Mouse (Mus musculus): ENCODE measurements around the gene Vps4a. TPM values are rescaled to one million over a fixed set of nuclear protein-coding genes. Genes with fewer than 3 reads are reported as not detected.
"Not testable (repeated sequence)": the region's sequence is repeated elsewhere in the genome, so short reads cannot be mapped to it uniquely, and the experiment has no call there.

The Vps4a gene
- polyA plus RNA-seq, 1 experiment from 2014 or later = 63.3 TPM

DNA sequence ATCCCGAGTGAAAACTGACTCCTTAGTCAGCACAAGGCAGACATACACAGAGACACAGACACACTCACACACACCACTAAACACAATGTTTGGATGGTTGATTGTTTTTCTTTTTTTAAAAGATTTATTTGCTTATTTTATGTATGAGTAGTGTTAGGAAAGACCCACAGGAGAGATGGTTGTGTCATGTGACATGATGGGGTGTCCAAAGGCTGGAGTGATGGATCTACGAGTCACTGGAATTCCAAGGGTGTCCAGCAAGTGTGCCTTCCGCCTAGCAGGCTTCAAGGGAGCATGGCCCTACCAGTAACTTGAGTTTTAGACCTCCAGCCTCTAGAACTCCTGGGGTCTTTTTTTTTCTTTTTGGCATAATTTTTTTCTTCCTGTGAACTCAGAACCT lies 1.7 kb upstream of the Vps4a start:
- Histone ChIP-seq H3K27ac (no peak overlapping the region), H3K27me3 (replicated peaks) (no peaks in the 10 kb centered on the region), H3K36me3 (no peaks in the 10 kb centered on the region), H3K4me2 (replicated peaks) (no peak overlapping the region), H3K4me3 (replicated peaks) (no peak overlapping the region), H3K9ac (no peak overlapping the region), H3K4me1 (replicated peaks) (peaks cover 10% of the 10 kb centered on the region), H3K9me3 (no peaks in the 10 kb centered on the region)
- no peak for ATAC-seq
- WGBS = 73% methylated on average over 3 of the region's 3 CpGs

DNA sequence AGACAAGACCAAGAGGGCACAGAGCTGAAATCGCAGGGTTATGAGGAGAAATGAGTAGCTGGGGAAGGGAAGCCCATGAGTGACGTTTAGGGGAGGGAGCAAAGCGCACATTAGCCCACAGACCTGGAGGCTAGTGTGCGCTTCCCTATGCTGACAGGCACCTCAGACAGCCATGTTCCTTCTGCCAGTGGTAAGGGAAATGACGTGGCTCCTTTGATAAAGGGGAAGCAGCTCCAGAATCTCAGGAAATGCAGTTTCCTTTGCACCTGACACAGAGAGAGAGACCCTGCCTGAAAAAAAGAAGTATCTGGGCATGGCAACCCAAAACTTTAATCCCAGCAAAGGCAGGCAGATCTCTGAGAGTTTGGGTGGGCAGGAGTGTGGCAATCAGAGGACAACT lies 964 bp upstream of the Vps4a start:
- no peaks in the 10 kb centered on the region for H3K27me3 ChIP-seq (replicated peaks)
- no peak overlapping the region for H3K9ac ChIP-seq
- H3K4me2 ChIP-seq (replicated peaks) = no peak overlapping the region
- WGBS = 68% methylated on average over 5 of the region's 5 CpGs
- H3K36me3 ChIP-seq = no peaks in the 10 kb centered on the region
- H3K9me3 ChIP-seq = no peaks in the 10 kb centered on the region
- no peak overlapping the region for H3K27ac ChIP-seq
- H3K4me3 ChIP-seq (replicated peaks) = no peak overlapping the region
- H3K4me1 ChIP-seq (replicated peaks) = peaks cover 10% of the 10 kb centered on the region
- ATAC-seq = no peak

- peak overlapping the region; percentile 79 for H3K27ac ChIP-seq
- H3K27me3 ChIP-seq (replicated peaks) = no peaks in the 10 kb centered on the region
- H3K4me2 ChIP-seq (replicated peaks) = peak overlapping the region; percentile 74
- H3K9me3 ChIP-seq = no peaks in the 10 kb centered on the region
- peak overlapping the region; percentile 99 for H3K9ac ChIP-seq
- H3K4me3 ChIP-seq (replicated peaks) = peak overlapping the region; percentile 99
- ATAC-seq = no peak; the same call in 1 of the 2 replicates
- peaks cover 2% of the 10 kb centered on the region for H3K36me3 ChIP-seq
- peaks cover 10% of the 10 kb centered on the region for H3K4me1 ChIP-seq (replicated peaks)
- under 1% methylated on average over 40 of the region's 40 CpGs for WGBS
Measured at GRCm38 (mm10) chr8:107031577-107032090, 612 bp downstream of the Vps4a start.

GRCm38 (mm10) chr8:107033609-107034008 lies 2.6 kb downstream of the Vps4a start:
- not testable (repeated sequence) for H3K4me3 ChIP-seq (replicated peaks); H3K9ac ChIP-seq; H3K27ac ChIP-seq; H3K4me2 ChIP-seq (replicated peaks); H3K9me3 ChIP-seq; H3K36me3 ChIP-seq; H3K27me3 ChIP-seq (replicated peaks); ATAC-seq
- WGBS = 84% methylated on average over 2 of the region's 2 CpGs
- peaks cover 10% of the 10 kb centered on the region for H3K4me1 ChIP-seq (replicated peaks)

- Histone ChIP-seq H3K9me3 (no peaks in the 10 kb centered on the region), H3K4me1 (replicated peaks) (peaks cover 10% of the 10 kb centered on the region), H3K4me3 (replicated peaks) (no peak overlapping the region), H3K9ac (no peak overlapping the region), H3K36me3 (peaks cover 16% of the 10 kb centered on the region), H3K27ac (no peak overlapping the region), H3K27me3 (replicated peaks) (no peaks in the 10 kb centered on the region), H3K4me2 (replicated peaks) (no peak overlapping the region)
- 85% methylated on average over 3 of the region's 3 CpGs for WGBS
- ATAC-seq = no peak
Measured at GRCm38 (mm10) chr8:107035641-107036040, 4.6 kb downstream of the Vps4a start.

- peaks cover 16% of the 10 kb centered on the region for H3K36me3 ChIP-seq
- no peak overlapping the region for H3K9ac ChIP-seq
- no peak overlapping the region for H3K4me3 ChIP-seq (replicated peaks)
- H3K9me3 ChIP-seq = no peaks in the 10 kb centered on the region
- no peaks in the 10 kb centered on the region for H3K27me3 ChIP-seq (replicated peaks)
- H3K4me2 ChIP-seq (replicated peaks) = no peak overlapping the region
- 77% methylated on average over 8 of the region's 8 CpGs for WGBS
- ATAC-seq = no peak
- H3K27ac ChIP-seq = no peak overlapping the region
- H3K4me1 ChIP-seq (replicated peaks) = peaks cover 10% of the 10 kb centered on the region
Measured at GRCm38 (mm10) chr8:107036626-107037025, 5.6 kb downstream of the Vps4a start.

- H3K27me3 ChIP-seq (replicated peaks) = no peaks in the 10 kb centered on the region
- peaks cover 53% of the 10 kb centered on the region for H3K36me3 ChIP-seq
- H3K9ac ChIP-seq = no peak overlapping the region
- no peak overlapping the region for H3K27ac ChIP-seq
- H3K9me3 ChIP-seq = no peaks in the 10 kb centered on the region
- 78% methylated on average over 7 of the region's 7 CpGs for WGBS
- no peak overlapping the region for H3K4me2 ChIP-seq (replicated peaks)
- no peaks in the 10 kb centered on the region for H3K4me1 ChIP-seq (replicated peaks)
- H3K4me3 ChIP-seq (replicated peaks) = no peak overlapping the region
- ATAC-seq = no peak
Measured at GRCm38 (mm10) chr8:107040632-107041031, 9.6 kb downstream of the Vps4a start.

DNA sequence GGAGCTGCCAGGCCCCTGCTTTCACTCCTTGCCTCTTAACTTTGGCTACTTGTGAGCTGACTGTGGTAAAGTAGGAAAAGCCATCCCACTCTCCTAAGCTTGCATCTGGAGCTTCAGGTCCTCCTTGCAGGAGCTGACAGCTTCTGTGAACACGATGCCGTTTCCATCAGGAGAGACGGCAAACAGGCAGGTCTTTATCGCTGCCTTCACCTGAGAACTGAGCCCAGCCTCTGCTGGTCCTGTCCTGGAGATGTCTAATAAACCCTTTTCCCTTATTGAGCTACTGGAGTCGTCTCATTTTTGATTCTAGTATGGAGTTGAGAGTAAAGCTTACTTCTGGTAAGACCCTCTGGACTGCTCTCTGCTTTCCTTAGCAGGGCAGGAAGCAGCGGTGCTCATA lies 14.5 kb downstream of the Vps4a start:
- H3K4me1 ChIP-seq (replicated peaks) = peaks cover 17% of the 10 kb centered on the region
- no peaks in the 10 kb centered on the region for H3K27me3 ChIP-seq (replicated peaks)
- no peak overlapping the region for H3K27ac ChIP-seq
- H3K9me3 ChIP-seq = no peaks in the 10 kb centered on the region
- 91% methylated on average over 6 of the region's 6 CpGs for WGBS
- H3K4me2 ChIP-seq (replicated peaks) = no peak overlapping the region
- H3K4me3 ChIP-seq (replicated peaks) = no peak overlapping the region
- no peak for ATAC-seq
- no peak overlapping the region for H3K9ac ChIP-seq
- H3K36me3 ChIP-seq = peaks cover 57% of the 10 kb centered on the region

DNA sequence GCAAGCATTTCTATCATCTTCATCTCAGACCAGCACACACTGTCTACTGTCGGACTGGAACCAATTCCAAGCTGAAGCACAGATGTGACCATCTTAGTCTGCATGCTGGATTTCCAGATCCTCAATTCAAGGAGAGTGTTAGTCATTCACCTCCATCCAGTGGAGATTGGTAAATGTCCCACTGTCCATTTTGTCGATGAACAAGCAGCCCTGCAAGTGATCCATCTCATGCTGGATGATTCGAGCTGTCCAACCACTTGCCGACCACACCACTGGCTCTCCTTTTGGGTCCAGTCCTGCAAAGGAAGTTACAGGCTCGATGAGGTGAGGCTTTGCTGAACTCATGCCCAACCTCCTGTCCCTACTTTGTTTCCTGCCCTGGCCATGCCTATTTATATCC lies 16.0 kb downstream of the Vps4a start:
- H3K27me3 ChIP-seq (replicated peaks) = no peaks in the 10 kb centered on the region
- ATAC-seq = no peak
- peaks cover 66% of the 10 kb centered on the region for H3K36me3 ChIP-seq
- no peak overlapping the region for H3K9ac ChIP-seq
- H3K4me3 ChIP-seq (replicated peaks) = no peak overlapping the region
- peak overlapping the region; percentile 93 for H3K4me2 ChIP-seq (replicated peaks)
- WGBS = 89% methylated on average over 5 of the region's 5 CpGs
- peaks cover 17% of the 10 kb centered on the region for H3K4me1 ChIP-seq (replicated peaks)
- no peaks in the 10 kb centered on the region for H3K9me3 ChIP-seq
- no peak overlapping the region for H3K27ac ChIP-seq

GRCm38 (mm10) chr8:107048061-107048941 lies 17.3 kb downstream of the Vps4a start, which contains the start of gene Pdf:
Gene Pdf (minus strand): TSS chr8:107048614.
- Histone ChIP-seq H3K4me1 (replicated peaks) (peaks cover 17% of the 10 kb centered on the region), H3K27me3 (replicated peaks) (no peaks in the 10 kb centered on the region), H3K9me3 (no peaks in the 10 kb centered on the region), H3K27ac (peak within 1 kb of the TSS; percentile 96), H3K4me2 (replicated peaks) (peak within 1 kb of the TSS; percentile 93), H3K36me3 (peaks cover 66% of the 10 kb centered on the region), H3K9ac (peak within 1 kb of the TSS; percentile 92), H3K4me3 (replicated peaks) (peak within 1 kb of the TSS; percentile 96)
- WGBS = under 1% methylated on average over 87 of the region's 87 CpGs
- peak; percentile 92 for ATAC-seq

DNA sequence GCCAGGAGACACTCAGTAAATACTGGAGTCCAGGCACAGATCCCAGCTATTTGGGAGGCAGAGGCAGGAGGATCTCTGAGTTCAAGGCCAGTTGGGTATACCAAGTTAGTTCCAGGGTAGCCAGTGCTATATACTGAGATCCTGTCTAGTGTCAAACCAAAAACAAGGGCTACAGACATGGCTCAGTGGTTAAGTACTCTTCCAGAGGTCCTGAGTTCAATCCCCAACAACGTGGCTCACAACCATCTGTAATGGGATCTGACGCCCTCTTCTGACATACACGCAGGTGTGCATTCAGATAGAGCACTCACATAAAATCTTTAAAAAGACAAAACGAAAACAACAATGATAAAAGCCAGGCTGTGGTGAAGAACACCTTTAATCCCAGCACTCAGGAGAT lies 18.5 kb downstream of the Vps4a start:
- WGBS = 86% methylated on average over 4 of the region's 4 CpGs
- no peaks in the 10 kb centered on the region for H3K27me3 ChIP-seq (replicated peaks)
- peaks cover 62% of the 10 kb centered on the region for H3K36me3 ChIP-seq
- ATAC-seq = no peak
- H3K27ac ChIP-seq = no peak overlapping the region
- no peaks in the 10 kb centered on the region for H3K9me3 ChIP-seq
- no peak overlapping the region for H3K9ac ChIP-seq
- H3K4me3 ChIP-seq (replicated peaks) = peak overlapping the region; percentile 96
- peak overlapping the region; percentile 93 for H3K4me2 ChIP-seq (replicated peaks)
- H3K4me1 ChIP-seq (replicated peaks) = peaks cover 17% of the 10 kb centered on the region

DNA sequence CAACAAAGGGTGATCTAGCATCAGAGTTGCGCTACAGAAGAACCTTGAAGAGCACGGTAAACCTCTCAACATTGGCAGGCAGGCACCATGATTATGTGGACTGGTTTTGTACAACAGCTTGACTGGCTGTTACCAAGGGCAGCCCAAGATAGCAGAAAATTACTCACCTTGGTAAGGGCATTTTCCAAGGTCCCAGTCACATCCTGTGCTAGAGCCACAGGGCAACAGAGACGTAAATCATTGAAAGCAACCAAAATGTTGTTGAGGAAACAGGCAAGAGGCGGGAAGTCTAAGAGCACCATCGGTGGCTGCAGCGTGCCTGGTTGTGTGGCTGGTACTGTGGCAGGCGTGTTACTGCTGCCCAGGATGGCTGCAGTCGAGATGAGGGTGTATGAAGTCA lies 21.0 kb downstream of the Vps4a start:
- H3K9ac ChIP-seq = no peak overlapping the region
- no peaks in the 10 kb centered on the region for H3K27me3 ChIP-seq (replicated peaks)
- H3K4me2 ChIP-seq (replicated peaks) = no peak overlapping the region
- H3K9me3 ChIP-seq = no peaks in the 10 kb centered on the region
- ATAC-seq = no peak
- 97% methylated on average over 8 of the region's 8 CpGs for WGBS
- H3K4me1 ChIP-seq (replicated peaks) = peaks cover 14% of the 10 kb centered on the region
- H3K27ac ChIP-seq = no peak overlapping the region
- H3K36me3 ChIP-seq = peaks cover 39% of the 10 kb centered on the region
- no peak overlapping the region for H3K4me3 ChIP-seq (replicated peaks)

Data from intestine, embryonic 15.5 days (tissue).